Mouse (Mus musculus): ENCODE results near the gene Dync1li1. TPM values are rescaled to one million over a fixed set of nuclear protein-coding genes. Genes with fewer than 3 reads are reported as not detected.

Gene Dync1li1
- total and polyA plus RNA-seq, 3 experiments: 35.2 to 40.0 TPM; not detected in 1

GRCm38 (mm10) chr9:114697072-114697471, 8.5 kb downstream of the Dync1li1 start:
- TF ChIP-seq ELF1 (IDR thresholded peaks at IDR 0.05; ENCODE audit: low read depth, low read length) (no peak), RCOR1 (IDR thresholded peaks at IDR 0.05; ENCODE audit: low read depth, low read length) (no peak), TAL1 (IDR thresholded peaks at IDR 0.05; ENCODE audit: low read length) (no peak), ZC3H11A (IDR thresholded peaks at IDR 0.05; ENCODE audit: low read depth, low read length) (no peak), MXI1 (IDR thresholded peaks at IDR 0.05; ENCODE audit: low read depth, low read length) (no peak), CTCF (IDR thresholded peaks at IDR 0.05 in 2 of 3, conservative IDR thresholded peaks at IDR 0.05 in 1 of 3; ENCODE audit: control insufficient read depth in 1 of 3, insufficient read depth in 1 of 3, low read depth in 2 of 3, low read length in 3 of 3, poor library complexity in 1 of 3, severe bottlenecking in 1 of 3) (no peak), CHD1 (IDR thresholded peaks at IDR 0.05; ENCODE audit: low read depth, low read length) (no peak), NRF1 (IDR thresholded peaks at IDR 0.05; ENCODE audit: insufficient read depth, low read depth, low read length, poor library complexity, severe bottlenecking) (no peak), E2F4 (IDR thresholded peaks at IDR 0.05; ENCODE audit: borderline replicate concordance, low read depth, low read length) (no peak), ZKSCAN1 (IDR thresholded peaks at IDR 0.05; ENCODE audit: low read depth, low read length) (no peak), MEF2A (IDR thresholded peaks at IDR 0.05; ENCODE audit: extremely low read depth, insufficient replicate concordance, low read depth, low read length, poor library complexity, severe bottlenecking) (no peak), ETS1 (IDR thresholded peaks at IDR 0.05; ENCODE audit: low read depth, low read length) (no peak), RAD21 (IDR thresholded peaks at IDR 0.05; ENCODE audit: low read depth, low read length) (no peak), KAT2A (conservative IDR thresholded peaks at IDR 0.05; ENCODE audit: low read depth, low read length) (no peak), TBP (IDR thresholded peaks at IDR 0.05; ENCODE audit: low read depth, low read length) (no peak), POLR2AphosphoS5 (IDR thresholded peaks at IDR 0.05; ENCODE audit: borderline replicate concordance, low read depth, low read length) (no peak), ZMIZ1 (IDR thresholded peaks at IDR 0.05; ENCODE audit: low read depth, low read length) (no peak), SMC3 (IDR thresholded peaks at IDR 0.05; ENCODE audit: low read depth, low read length) (no peak), ZNF384 (IDR thresholded peaks at IDR 0.05; ENCODE audit: low read depth, low read length) (no peak), SIN3A (IDR thresholded peaks at IDR 0.05; ENCODE audit: low read length) (no peak)
- Histone ChIP-seq H3K27ac (ENCODE audit: control insufficient read depth, low read depth, low read length) (no peak overlapping the region), H3K79me2 (ENCODE audit: control insufficient read depth, insufficient read depth, low read length, poor library complexity) (peaks cover 9% of the 10 kb centered on the region), H3K9ac (ENCODE audit: control insufficient read depth, low read depth, low read length, poor library complexity, severe bottlenecking) (no peak overlapping the region), H3K9me3 (replicated peaks; ENCODE audit: insufficient read depth, low read length) (no peaks in the 10 kb centered on the region), H3K36me3 (ENCODE audit: control insufficient read depth in 1 of 2, insufficient read depth in 2 of 2, low read length in 2 of 2) (no peaks in the 10 kb centered on the region; a peak in 2 of 4 replicates), H3K27me3 (ENCODE audit: control insufficient read depth in 1 of 2, insufficient read depth in 2 of 2, low read length in 2 of 2) (no peaks in the 10 kb centered on the region), H3K4me3 (ENCODE audit: control insufficient read depth in 1 of 2, insufficient read depth in 1 of 2, low read depth in 2 of 2, low read length in 2 of 2) (no peak overlapping the region), H3K4me1 (ENCODE audit: control insufficient read depth in 1 of 2, insufficient read depth in 2 of 2, low read length in 2 of 2) (no peaks in the 10 kb centered on the region)
- no peak for DNase-seq (ENCODE audit: low read depth, low spot score)

GRCm38 (mm10) chr9:114697926-114698325, 9.3 kb downstream of the Dync1li1 start:
- TF ChIP-seq E2F4 (IDR thresholded peaks at IDR 0.05; ENCODE audit: borderline replicate concordance, low read depth, low read length) (no peak), UBTF (IDR thresholded peaks at IDR 0.05; ENCODE audit: borderline replicate concordance, insufficient read depth, low read depth, low read length) (no peak), SMC3 (IDR thresholded peaks at IDR 0.05; ENCODE audit: low read depth, low read length) (no peak), MAZ (IDR thresholded peaks at IDR 0.05; ENCODE audit: low read depth, low read length) (no peak)

More at GRCm38 (mm10) chr9:114697926-114698325, 9.3 kb downstream of the Dync1li1 start:
- Histone ChIP-seq H3K9ac (ENCODE audit: control insufficient read depth, low read depth, low read length, poor library complexity, severe bottlenecking) (no peak overlapping the region), H3K4me1 (ENCODE audit: control insufficient read depth in 1 of 2, insufficient read depth in 2 of 2, low read length in 2 of 2) (no peaks in the 10 kb centered on the region), H3K36me3 (ENCODE audit: control insufficient read depth in 1 of 2, insufficient read depth in 2 of 2, low read length in 2 of 2) (no peaks in the 10 kb centered on the region; a peak in 1 of 4 replicates), H3K9me3 (replicated peaks; ENCODE audit: insufficient read depth, low read length) (no peaks in the 10 kb centered on the region), H3K27ac (ENCODE audit: control insufficient read depth, low read depth, low read length) (no peak overlapping the region), H3K4me3 (ENCODE audit: control insufficient read depth in 1 of 2, insufficient read depth in 1 of 2, low read depth in 2 of 2, low read length in 2 of 2) (no peak overlapping the region), H3K79me2 (ENCODE audit: control insufficient read depth, insufficient read depth, low read length, poor library complexity) (peaks cover 10% of the 10 kb centered on the region), H3K27me3 (ENCODE audit: control insufficient read depth in 1 of 2, insufficient read depth in 2 of 2, low read length in 2 of 2) (no peaks in the 10 kb centered on the region)
- no peak for DNase-seq (ENCODE audit: low read depth, low spot score)

Data from MEL (cell line).